Mouse (Mus musculus) neural tube, embryonic 12.5 days (tissue): ENCODE results near the gene Prcp. TPM values are rescaled to one million over a fixed set of nuclear protein-coding genes. Genes with fewer than 3 reads are reported as not detected.
"Not testable (repeated sequence)": the region's sequence is repeated elsewhere in the genome, so short reads cannot be mapped to it uniquely, and the experiment has no call there.

Experiments
- ATAC-seq: fragments of 200-750 bp; cut with Nextera tagmentation; 2 replicates; pipeline ENCODE4 v1.8.0; 2017; ENCODE audit warnings: low read depth, mild to moderate bottlenecking, moderate TSS enrichment, moderate library complexity; ENCODE audit not compliant: low FRiP score
- H3K27ac ChIP-seq: fragments of 300-500 bp; sonication (generic); 2 replicates; pipeline ENCODE4 v1.5.1; 2016
- H3K27me3 ChIP-seq: fragments of 300-500 bp; sonication (generic); replicated peaks from 2 replicates; pipeline ENCODE4 v1.6.1; 2016; ENCODE audit warnings: mild to moderate bottlenecking
- H3K36me3 ChIP-seq: fragments of 300-500 bp; sonication (generic); 2 replicates; pipeline ENCODE4 v1.6.1; 2016; ENCODE audit warnings: mild to moderate bottlenecking
- H3K4me1 ChIP-seq: fragments of 300-500 bp; sonication (generic); 2 replicates; pipeline ENCODE4 v1.6.1; 2016
- H3K4me2 ChIP-seq: fragments of 300-500 bp; sonication (generic); replicated peaks from 2 replicates; pipeline ENCODE4 v1.6.1; 2016; ENCODE audit warnings: mild to moderate bottlenecking
- H3K4me3 ChIP-seq: fragments of 300-500 bp; sonication (generic); 2 replicates; pipeline ENCODE4 v1.5.1; 2016
- H3K9ac ChIP-seq: fragments of 300-500 bp; sonication (generic); 2 replicates; pipeline ENCODE4 v1.6.1; 2016; ENCODE audit warnings: mild to moderate bottlenecking
- H3K9me3 ChIP-seq: fragments of 300-500 bp; sonication (generic); 2 replicates; pipeline ENCODE4 v1.6.1; 2016; ENCODE audit warnings: mild to moderate bottlenecking
- whole genome bisulfite sequencing: fragments of 180-500 bp; shearing (Covaris S2); methylation state at CpG from one replicate; pipeline ENCODE4 v1.1.7; 2016; 5-methylcytosine and 5-hydroxymethylcytosine counted together
- polyA plus RNA-seq: library from polyadenylated mRNA; unstranded; fragments of >200 nt; fragmentation: Nextera tagmentation; extraction: Ambion mirVana; gene quantifications from 2 replicates; pipeline ENCODE4 v1.2.1, GENCODE M21; 2016

The Prcp gene
- polyA plus RNA-seq, 1 experiment from 2014 or later: 22.4 TPM

- 75% methylated on average over 3 of the region's 3 CpGs for WGBS
- Histone ChIP-seq H3K4me1 (no peaks in the 10 kb centered on the region), H3K4me3 (no peak overlapping the region), H3K27ac (no peak overlapping the region), H3K27me3 (no peaks in the 10 kb centered on the region), H3K9ac (no peak overlapping the region), H3K36me3 (no peaks in the 10 kb centered on the region), H3K9me3 (no peaks in the 10 kb centered on the region), H3K4me2 (no peak overlapping the region)
- no peak for ATAC-seq
Observed at GRCm38 (mm10) chr7:92959758-92960157, 85.5 kb downstream of the Prcp start.

GRCm38 (mm10) chr7:92961876-92962275, 87.6 kb downstream of the Prcp start:
- Histone ChIP-seq H3K27me3 (no peaks in the 10 kb centered on the region), H3K9ac (no peak overlapping the region), H3K9me3 (no peaks in the 10 kb centered on the region), H3K4me1 (no peaks in the 10 kb centered on the region), H3K4me3 (no peak overlapping the region), H3K4me2 (no peak overlapping the region), H3K27ac (no peak overlapping the region), H3K36me3 (no peaks in the 10 kb centered on the region)
- no peak for ATAC-seq
- WGBS: 63% methylated on average over 1 of the region's 1 CpGs

GRCm38 (mm10) chr7:92964754-92965501, 90.7 kb downstream of the Prcp start:
- WGBS: 79% methylated on average over 3 of the region's 3 CpGs
- Histone ChIP-seq H3K36me3 (no peaks in the 10 kb centered on the region), H3K27me3 (no peaks in the 10 kb centered on the region)

GRCm38 (mm10) chr7:92967381-92968127, 93.3 kb downstream of the Prcp start:
- Histone ChIP-seq H3K4me2 (no peak overlapping the region), H3K27me3 (no peaks in the 10 kb centered on the region), H3K36me3 (no peaks in the 10 kb centered on the region), H3K4me3 (no peak overlapping the region), H3K9me3 (no peaks in the 10 kb centered on the region), H3K9ac (no peak overlapping the region), H3K4me1 (no peaks in the 10 kb centered on the region), H3K27ac (no peak overlapping the region)
- peak; percentile 93 for ATAC-seq
- 72% methylated on average over 10 of the region's 10 CpGs for WGBS

More at GRCm38 (mm10) chr7:92964754-92965501, 90.7 kb downstream of the Prcp start:
- Histone ChIP-seq H3K27ac (no peak overlapping the region), H3K9ac (no peak overlapping the region), H3K4me3 (no peak overlapping the region), H3K9me3 (no peaks in the 10 kb centered on the region), H3K4me1 (no peaks in the 10 kb centered on the region), H3K4me2 (no peak overlapping the region)
- ATAC-seq: peak; percentile 61; the same call in 1 of the 2 replicates

GRCm38 (mm10) chr7:92977429-92977828, 103.2 kb downstream of the Prcp start:
- Histone ChIP-seq H3K9ac (no peak overlapping the region), H3K27me3 (no peaks in the 10 kb centered on the region), H3K27ac (no peak overlapping the region), H3K36me3 (no peaks in the 10 kb centered on the region), H3K9me3 (no peaks in the 10 kb centered on the region), H3K4me1 (no peaks in the 10 kb centered on the region), H3K4me2 (no peak overlapping the region), H3K4me3 (no peak overlapping the region)
- ATAC-seq: no peak
- 88% methylated on average over 3 of the region's 3 CpGs for WGBS

GRCm38 (mm10) chr7:92978225-92978624, 104.0 kb downstream of the Prcp start:
- 76% methylated on average over 4 of the region's 4 CpGs for WGBS
- no peak for ATAC-seq

GRCm38 (mm10) chr7:92978720-92979119, 104.5 kb downstream of the Prcp start:
- not testable (repeated sequence) for H3K4me1 ChIP-seq, H3K36me3 ChIP-seq, H3K4me3 ChIP-seq, H3K27me3 ChIP-seq, H3K9me3 ChIP-seq, H3K9ac ChIP-seq, H3K27ac ChIP-seq, H3K4me2 ChIP-seq, ATAC-seq
- WGBS: 50% methylated on average over 7 of the region's 7 CpGs

More at GRCm38 (mm10) chr7:92978225-92978624, 104.0 kb downstream of the Prcp start:
- no peak overlapping the region for H3K27ac ChIP-seq
- H3K36me3 ChIP-seq: no peaks in the 10 kb centered on the region
- no peaks in the 10 kb centered on the region for H3K9me3 ChIP-seq
- H3K4me3 ChIP-seq: no peak overlapping the region
- no peak overlapping the region for H3K9ac ChIP-seq
- H3K27me3 ChIP-seq: no peaks in the 10 kb centered on the region
- no peaks in the 10 kb centered on the region for H3K4me1 ChIP-seq
- H3K4me2 ChIP-seq: no peak overlapping the region

- H3K4me1 ChIP-seq: 0 out of 2 replicates have a peak, but pooled peaks cover 3% of the 10 kb centered on the region
- no peak overlapping the region for H3K9ac ChIP-seq
- H3K27ac ChIP-seq: no peak overlapping the region
- no peak overlapping the region for H3K4me2 ChIP-seq
- no peaks in the 10 kb centered on the region for H3K27me3 ChIP-seq
- H3K4me3 ChIP-seq: no peak overlapping the region
- 54% methylated on average over 2 of the region's 2 CpGs for WGBS
- no peaks in the 10 kb centered on the region for H3K9me3 ChIP-seq
- no peaks in the 10 kb centered on the region for H3K36me3 ChIP-seq
- ATAC-seq: no peak
Observed at GRCm38 (mm10) chr7:92980741-92981140, 106.5 kb downstream of the Prcp start.

GRCm38 (mm10) chr7:92981864-92982263, 107.6 kb downstream of the Prcp start:
- 84% methylated on average over 2 of the region's 2 CpGs for WGBS
- ATAC-seq: no peak
- no peak overlapping the region for H3K4me3 ChIP-seq

More at GRCm38 (mm10) chr7:92981864-92982263, 107.6 kb downstream of the Prcp start:
- Histone ChIP-seq H3K27me3 (no peaks in the 10 kb centered on the region), H3K4me1 (0 out of 2 replicates have a peak, but pooled peaks cover 3% of the 10 kb centered on the region), H3K9ac (no peak overlapping the region), H3K9me3 (no peaks in the 10 kb centered on the region), H3K27ac (no peak overlapping the region), H3K36me3 (no peaks in the 10 kb centered on the region), H3K4me2 (no peak overlapping the region)

Other genes with a start within 250 kb of the Prcp start
- gene Ankrd42, start 237.3 kb upstream of the Prcp start, polyA plus RNA-seq: 12.3 TPM in 2 replicates
- 27.3 and 29.0 TPM in 2 replicates for gene Pcf11, start 204.5 kb upstream of the Prcp start, polyA plus RNA-seq
- 22.3 and 22.5 TPM in 2 replicates for gene Rab30, start 132.9 kb upstream of the Prcp start, polyA plus RNA-seq
- gene Ddias, start 223 bp upstream of the Prcp start, polyA plus RNA-seq: 10.9 and 11.5 TPM in 2 replicates
- gene Fam181b, start 205.4 kb downstream of the Prcp start, polyA plus RNA-seq: 76.3 and 79.6 TPM in 2 replicates